Mouse (Mus musculus) heart, postnatal 0 days (tissue): ENCODE data around the gene Ncam2. TPM values are rescaled to one million over a fixed set of nuclear protein-coding genes. Genes with fewer than 3 reads are reported as not detected.

Experiments
- ATAC-seq: fragments of 200-750 bp; cut with Nextera tagmentation; 2 replicates; pipeline ENCODE4 v1.8.0; 2017; ENCODE audit warnings: low read depth, moderate number of reproducible peaks, moderate library complexity; ENCODE audit not compliant: insufficient read depth
- DNase-seq: peaks from one replicate; pipeline ENCODE4 v3.0.0-alpha.2; 2016; ENCODE audit warnings: low spot score
- H3K27ac ChIP-seq: fragments of 300-500 bp; sonication (generic); 2 replicates; pipeline ENCODE4 v1.5.1; 2014; ENCODE audit warnings: low read depth, mild to moderate bottlenecking
- H3K27me3 ChIP-seq: fragments of 300-500 bp; sonication (generic); 2 replicates; pipeline ENCODE4 v1.6.1; 2014; ENCODE audit warnings: low read length, mixed read lengths; ENCODE audit not compliant: control insufficient read depth, insufficient read depth
- H3K36me3 ChIP-seq: fragments of 300-500 bp; sonication (generic); replicated peaks from 2 replicates; pipeline ENCODE4 v1.6.1; 2014; ENCODE audit warnings: low read length, mixed read lengths; ENCODE audit not compliant: control insufficient read depth, insufficient read depth
- H3K4me1 ChIP-seq: fragments of 300-500 bp; sonication (generic); 2 replicates; pipeline ENCODE4 v1.6.1; 2014; ENCODE audit warnings: antibody characterized with exemption; ENCODE audit not compliant: control insufficient read depth, insufficient read depth
- H3K4me2 ChIP-seq: fragments of 300-500 bp; sonication (generic); 2 replicates; pipeline ENCODE4 v1.6.1; 2014; ENCODE audit warnings: low read depth, mild to moderate bottlenecking, low read length, moderate library complexity
- H3K4me3 ChIP-seq: fragments of 300-500 bp; sonication (generic); 2 replicates; pipeline ENCODE4 v1.5.1; 2014; ENCODE audit warnings: low read depth, low read length
- H3K9ac ChIP-seq: fragments of 300-500 bp; sonication (generic); replicated peaks from 2 replicates; pipeline ENCODE4 v1.6.1; 2014; ENCODE audit warnings: low read depth, low read length, mixed read lengths
- H3K9me3 ChIP-seq: fragments of 300-500 bp; sonication (generic); replicated peaks from 2 replicates; pipeline ENCODE4 v1.6.1; 2016; ENCODE audit warnings: low read length; ENCODE audit not compliant: control insufficient read depth
- CTCF ChIP-seq: IDR thresholded peaks from 2 replicates; pipeline ENCODE4 v1.5.1; 2016; ENCODE audit warnings: antibody characterized with exemption, control low read depth, low read depth
- EP300 ChIP-seq: IDR thresholded peaks from 2 replicates; pipeline ENCODE4 v1.6.1; 2016; ENCODE audit warnings: antibody characterized with exemption, low read depth
- WGBS: fragments of 180-500 bp; shearing (Covaris S2); extraction: QIAGEN DNeasy Blood & Tissue Kit; methylation state at CpG from one replicate; pipeline ENCODE4 v1.1.7; 2014; 5-methylcytosine and 5-hydroxymethylcytosine counted together
- polyA plus RNA-seq: library from polyadenylated mRNA; unstranded; fragments of >200 nt; fragmentation: Nextera tagmentation; extraction: Ambion mirVana; gene quantifications from 2 replicates; pipeline ENCODE4 v1.2.1, GENCODE M21; 2015
- total RNA-seq: library from RNA; depleted of rRNA; stranded (reverse); fragments of >200 nt; gene quantifications from 2 replicates; pipeline ENCODE4 v1.2.3, GENCODE M21; 2014; ENCODE audit warnings: low replicate concordance

Gene Ncam2
- total and polyA plus RNA-seq, 2 experiments from 2014 or later, result 0.04 TPM; not detected in 1

- WGBS, result 82% methylated on average over 2 of the region's 2 CpGs
- no peaks in the 10 kb centered on the region for H3K27me3 ChIP-seq
- no peaks in the 10 kb centered on the region for H3K4me1 ChIP-seq
- no peak overlapping the region for H3K27ac ChIP-seq
- H3K36me3 ChIP-seq, result no peaks in the 10 kb centered on the region
- ATAC-seq (no peak), DNase-seq (no peak)
- no peak for TF ChIP-seq EP300
- H3K4me3 ChIP-seq, result no peak overlapping the region
- no peaks in the 10 kb centered on the region for H3K9me3 ChIP-seq
- no peak overlapping the region for H3K4me2 ChIP-seq
- H3K9ac ChIP-seq, result no peak overlapping the region
These were observed 8.9 kb upstream of the Ncam2 start for GRCm38 (mm10) chr16:81191621-81192020.

DNA sequence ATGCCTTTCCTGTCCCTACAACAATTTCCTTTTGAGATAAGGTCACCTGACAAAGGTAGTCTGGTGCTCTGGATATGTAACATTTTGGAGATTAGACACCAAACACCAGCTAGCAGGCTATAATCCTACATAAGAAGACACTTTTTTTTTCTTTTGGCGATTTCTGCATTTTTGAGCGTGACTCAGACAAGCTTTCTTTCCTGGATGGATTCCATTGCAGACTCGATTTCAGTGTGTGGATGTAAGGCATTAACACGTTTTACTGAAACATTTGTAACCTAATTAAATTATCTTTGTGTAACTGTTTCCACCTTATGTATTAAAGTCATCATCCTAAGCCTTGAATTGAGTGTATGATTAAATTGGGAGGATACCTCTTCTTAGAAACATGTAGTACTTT is 7.9 kb upstream of the Ncam2 start:
- Histone ChIP-seq H3K4me3 (no peak overlapping the region), H3K9ac (no peak overlapping the region), H3K27ac (no peak overlapping the region), H3K27me3 (no peaks in the 10 kb centered on the region), H3K4me2 (no peak overlapping the region), H3K36me3 (no peaks in the 10 kb centered on the region), H3K4me1 (no peaks in the 10 kb centered on the region), H3K9me3 (no peaks in the 10 kb centered on the region)
- 53% methylated on average over 4 of the region's 4 CpGs for WGBS
- no peak for TF ChIP-seq EP300
- TF ChIP-seq CTCF, result no peak
- ATAC-seq, result no peak
- no peak for DNase-seq

DNA sequence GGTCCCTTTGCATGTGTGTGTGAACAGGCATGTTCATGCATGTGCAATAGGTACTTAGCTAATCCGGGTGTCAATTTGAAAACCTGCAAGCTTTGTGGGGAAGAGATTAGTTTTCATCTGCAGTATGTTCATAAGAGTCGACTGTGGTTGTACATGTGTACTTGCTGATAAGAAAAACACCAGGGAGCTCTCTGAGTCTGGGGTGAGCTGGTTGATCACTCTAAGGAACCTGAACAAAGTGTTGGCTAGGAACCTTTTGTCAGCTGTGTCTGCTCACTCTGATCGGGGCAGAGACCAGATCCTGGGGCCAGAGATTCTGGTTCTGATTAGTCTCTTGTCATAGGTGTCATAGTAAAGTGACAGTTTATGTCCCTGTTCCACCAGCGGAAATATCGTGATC is 1.0 kb upstream of the Ncam2 start:
- TF ChIP-seq EP300 (no peak), CTCF (no peak)
- 56% methylated on average over 5 of the region's 5 CpGs for WGBS
- H3K36me3 ChIP-seq, result no peaks in the 10 kb centered on the region
- H3K9me3 ChIP-seq, result no peaks in the 10 kb centered on the region
- no peak overlapping the region for H3K27ac ChIP-seq
- H3K4me1 ChIP-seq, result 0 out of 2 replicates have a peak, but pooled peaks cover 4% of the 10 kb centered on the region
- ATAC-seq, result no peak
- H3K4me3 ChIP-seq, result no peak overlapping the region
- H3K27me3 ChIP-seq, result 0 out of 2 replicates have a peak, but pooled peaks cover 6% of the 10 kb centered on the region
- no peak for DNase-seq
- no peak overlapping the region for H3K4me2 ChIP-seq
- no peak overlapping the region for H3K9ac ChIP-seq

GRCm38 (mm10) chr16:81201471-81201870 is 974 bp downstream of the Ncam2 start:
- Histone ChIP-seq H3K4me2 (no peak overlapping the region), H3K9me3 (no peaks in the 10 kb centered on the region), H3K4me3 (no peak overlapping the region), H3K36me3 (no peaks in the 10 kb centered on the region), H3K9ac (no peak overlapping the region), H3K27ac (no peak overlapping the region), H3K4me1 (0 out of 2 replicates have a peak, but pooled peaks cover 4% of the 10 kb centered on the region), H3K27me3 (0 out of 2 replicates have a peak, but pooled peaks cover 6% of the 10 kb centered on the region)
- WGBS, result 41% methylated on average over 5 of the region's 5 CpGs
- ATAC-seq (no peak), DNase-seq (no peak)
- TF ChIP-seq EP300 (no peak), CTCF (no peak)

DNA sequence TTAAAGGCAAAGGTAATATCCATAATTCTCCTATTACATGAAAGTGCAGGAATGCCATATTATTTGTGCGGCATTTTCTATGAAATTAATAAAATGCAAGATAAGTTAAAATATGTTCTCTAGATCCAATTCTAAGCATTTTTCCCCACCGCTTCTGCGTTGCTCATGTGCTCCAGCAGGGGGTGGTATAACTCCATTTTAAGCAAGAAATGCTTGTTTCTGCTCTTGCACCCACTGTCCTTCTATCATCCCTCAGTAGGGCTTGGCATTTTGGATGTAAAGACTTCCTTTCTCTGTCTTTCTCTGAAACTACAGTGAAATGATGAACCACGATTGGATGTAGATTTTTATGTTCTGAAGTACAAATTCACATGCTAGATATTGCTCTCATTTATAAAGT is 1.5 kb downstream of the Ncam2 start:
- 6% methylated on average over 4 of the region's 4 CpGs for WGBS
- no peak overlapping the region for H3K4me2 ChIP-seq
- ATAC-seq, result no peak
- H3K9ac ChIP-seq, result no peak overlapping the region
- H3K4me1 ChIP-seq, result 0 out of 2 replicates have a peak, but pooled peaks cover 4% of the 10 kb centered on the region
- peak; percentile 56 for DNase-seq
- TF ChIP-seq CTCF (peak; percentile 80), EP300 (no peak)
- H3K36me3 ChIP-seq, result no peaks in the 10 kb centered on the region
- no peaks in the 10 kb centered on the region for H3K9me3 ChIP-seq
- H3K4me3 ChIP-seq, result no peak overlapping the region
- 0 out of 2 replicates have a peak, but pooled peaks cover 6% of the 10 kb centered on the region for H3K27me3 ChIP-seq
- no peak overlapping the region for H3K27ac ChIP-seq

- DNase-seq (no peak), ATAC-seq (no peak)
- Histone ChIP-seq H3K4me2 (no peak overlapping the region), H3K4me3 (no peak overlapping the region), H3K9me3 (no peaks in the 10 kb centered on the region), H3K4me1 (0 out of 2 replicates have a peak, but pooled peaks cover 4% of the 10 kb centered on the region), H3K27me3 (0 out of 2 replicates have a peak, but pooled peaks cover 6% of the 10 kb centered on the region), H3K36me3 (no peaks in the 10 kb centered on the region), H3K9ac (no peak overlapping the region), H3K27ac (no peak overlapping the region)
- WGBS, result 72% methylated on average over 8 of the region's 8 CpGs
- TF ChIP-seq EP300 (no peak), CTCF (no peak)
These were observed 2.2 kb downstream of the Ncam2 start for GRCm38 (mm10) chr16:81202721-81203161.
